Mouse (Mus musculus): ENCODE results near the gene Cdc42. TPM values are rescaled to one million over a fixed set of nuclear protein-coding genes. Genes with fewer than 3 reads are reported as not detected.
A peak's percentile ranks its signal among the peaks of the same experiment; 100 is the strongest.

Cdc42 gene
- polyA plus RNA-seq, 1 experiment from 2014 or later: 456 TPM

GRCm38 (mm10) chr4:137358291-137359002, 927 bp upstream of the Cdc42 start:
- 49% methylated on average over 14 of the region's 14 CpGs for WGBS
- Histone ChIP-seq H3K4me3 (ENCODE audit: low read depth, low read length) (no peak overlapping the region), H3K36me3 (ENCODE audit: control insufficient read depth, insufficient read depth, low read length) (no peaks in the 10 kb centered on the region), H3K27me3 (ENCODE audit: control insufficient read depth, insufficient read depth, low read length) (no peaks in the 10 kb centered on the region), H3K9me3 (ENCODE audit: control insufficient read depth, low read length) (no peaks in the 10 kb centered on the region), H3K9ac (ENCODE audit: low read length) (no peak overlapping the region), H3K4me1 (replicated peaks; ENCODE audit: control insufficient read depth, insufficient read depth) (peaks cover 3% of the 10 kb centered on the region; the same call in 1 of the 2 replicates), H3K27ac (replicated peaks) (no peak overlapping the region), H3K4me2 (replicated peaks; ENCODE audit: low read depth) (no peak overlapping the region)
- DNase-seq (ENCODE audit: low spot score): no peak
- no peak for ATAC-seq (ENCODE audit: low FRiP score, low TSS enrichment)
- TF ChIP-seq CTCF (IDR thresholded peaks at IDR 0.05; ENCODE audit: low read depth): no peak
- no peak for TF ChIP-seq EP300 (optimal IDR thresholded peaks at IDR 0.05)

DNA sequence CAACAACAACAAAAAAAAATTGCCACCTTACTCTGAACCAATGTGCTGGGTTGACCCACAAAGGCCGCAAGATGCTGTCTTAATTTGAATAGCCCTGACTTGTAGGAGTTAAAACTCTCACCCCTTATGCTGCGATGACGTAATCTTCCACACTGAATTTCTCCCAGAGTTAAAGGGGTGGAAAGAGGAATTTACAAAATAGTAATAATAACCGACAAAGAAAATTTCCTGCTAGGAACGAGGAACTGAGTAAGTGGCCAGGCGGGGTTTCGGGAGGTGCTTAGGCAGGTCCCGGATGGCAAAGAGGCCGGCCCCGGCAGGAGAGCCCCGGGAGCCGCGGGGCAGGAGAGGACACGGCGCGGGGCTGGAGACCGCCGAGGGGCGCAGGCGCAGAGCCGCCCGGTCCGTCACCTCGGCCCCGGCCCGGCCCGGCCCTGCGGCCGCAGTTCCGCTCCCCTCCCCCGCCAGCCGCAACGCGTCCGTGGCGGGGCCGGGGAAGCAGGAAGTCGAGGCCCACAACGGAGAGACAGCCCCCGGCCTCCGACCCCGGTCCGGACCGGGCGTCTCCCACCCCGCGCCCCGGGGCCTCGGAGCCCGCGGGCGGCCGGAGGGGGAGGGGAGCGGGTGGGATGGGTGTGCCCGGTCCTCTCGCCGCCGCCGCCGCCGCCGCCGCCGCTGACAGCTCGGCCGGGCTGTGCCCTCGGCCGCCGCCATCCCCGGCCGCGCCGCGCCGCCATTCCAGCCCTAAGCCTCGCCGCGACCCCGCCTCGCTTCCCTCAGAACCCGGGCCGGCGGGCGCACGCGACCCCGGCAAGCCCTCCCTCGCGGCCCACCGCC, 628 bp downstream of the Cdc42 start:
- ATAC-seq (ENCODE audit: low FRiP score, low TSS enrichment): peak; percentile 82
- peaks cover 3% of the 10 kb centered on the region; the same call in 1 of the 2 replicates for H3K4me1 ChIP-seq (replicated peaks; ENCODE audit: control insufficient read depth, insufficient read depth)
- DNase-seq (ENCODE audit: low spot score): peak; percentile 78
- TF ChIP-seq EP300 (optimal IDR thresholded peaks at IDR 0.05) (no peak), CTCF (IDR thresholded peaks at IDR 0.05; ENCODE audit: low read depth) (no peak)
- no peaks in the 10 kb centered on the region for H3K36me3 ChIP-seq (ENCODE audit: control insufficient read depth, insufficient read depth, low read length)
- H3K27me3 ChIP-seq (ENCODE audit: control insufficient read depth, insufficient read depth, low read length): no peaks in the 10 kb centered on the region
- peak overlapping the region; percentile 70 for H3K4me2 ChIP-seq (replicated peaks; ENCODE audit: low read depth)
- WGBS: under 1% methylated on average over 28 of the region's 90 CpGs
- peak overlapping the region; percentile 100 for H3K9ac ChIP-seq (ENCODE audit: low read length)
- peak overlapping the region; percentile 99 for H3K27ac ChIP-seq (replicated peaks)
- H3K4me3 ChIP-seq (ENCODE audit: low read depth, low read length): peak overlapping the region; percentile 98
- H3K9me3 ChIP-seq (ENCODE audit: control insufficient read depth, low read length): no peaks in the 10 kb centered on the region

DNA sequence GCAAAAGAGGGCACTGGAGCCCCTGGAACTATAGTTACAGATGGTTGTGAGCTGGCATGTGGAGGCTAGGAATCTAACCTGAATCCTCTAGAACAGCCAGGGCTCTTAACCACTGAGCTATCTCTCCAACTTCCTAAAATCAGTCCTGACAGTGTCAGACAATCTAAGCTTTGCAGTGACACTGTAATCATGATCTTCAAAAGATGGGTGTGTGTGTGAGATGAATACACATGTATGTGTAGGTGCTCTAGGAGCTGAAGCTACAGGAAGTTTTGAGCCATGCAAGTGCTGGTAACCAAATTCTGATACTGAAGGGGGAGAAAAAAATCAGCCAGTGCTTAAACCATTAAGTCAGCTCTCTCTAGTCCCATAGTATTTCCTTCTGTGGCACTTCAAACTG, 6.9 kb downstream of the Cdc42 start:
- Histone ChIP-seq H3K9ac (ENCODE audit: low read length) (no peak overlapping the region), H3K27me3 (ENCODE audit: control insufficient read depth, insufficient read depth, low read length) (no peaks in the 10 kb centered on the region), H3K36me3 (ENCODE audit: control insufficient read depth, insufficient read depth, low read length) (no peaks in the 10 kb centered on the region), H3K27ac (replicated peaks) (no peak overlapping the region), H3K4me2 (replicated peaks; ENCODE audit: low read depth) (no peak overlapping the region), H3K9me3 (ENCODE audit: control insufficient read depth, low read length) (no peaks in the 10 kb centered on the region), H3K4me1 (replicated peaks; ENCODE audit: control insufficient read depth, insufficient read depth) (peaks cover 5% of the 10 kb centered on the region; the same call in 1 of the 2 replicates), H3K4me3 (ENCODE audit: low read depth, low read length) (no peak overlapping the region)
- ATAC-seq (ENCODE audit: low FRiP score, low TSS enrichment) (no peak), DNase-seq (ENCODE audit: low spot score) (no peak)
- TF ChIP-seq CTCF (IDR thresholded peaks at IDR 0.05; ENCODE audit: low read depth) (no peak), EP300 (optimal IDR thresholded peaks at IDR 0.05) (no peak)

DNA sequence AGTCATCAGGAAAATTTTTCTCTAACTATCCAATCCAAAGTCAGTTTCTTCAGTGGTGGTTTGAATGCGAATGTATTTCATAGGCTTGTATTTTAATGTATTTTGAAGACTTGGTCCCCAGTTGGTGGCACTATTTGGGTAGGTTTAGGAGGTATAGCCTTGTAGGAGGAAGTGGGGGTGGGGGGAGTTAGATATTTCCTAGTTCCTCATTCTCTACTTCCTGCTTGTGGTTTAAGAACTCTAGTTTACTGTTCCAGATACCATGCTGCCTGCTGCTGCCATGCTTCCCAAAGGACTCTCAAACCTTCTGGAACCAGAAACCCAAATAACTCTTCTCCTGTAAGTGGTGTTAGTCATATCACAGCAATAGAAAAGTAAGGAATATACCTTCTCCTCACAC, 11.7 kb downstream of the Cdc42 start:
- Histone ChIP-seq H3K9ac (ENCODE audit: low read length) (no peak overlapping the region), H3K4me3 (ENCODE audit: low read depth, low read length) (no peak overlapping the region), H3K4me2 (replicated peaks; ENCODE audit: low read depth) (no peak overlapping the region), H3K9me3 (ENCODE audit: control insufficient read depth, low read length) (no peaks in the 10 kb centered on the region), H3K4me1 (replicated peaks; ENCODE audit: control insufficient read depth, insufficient read depth) (no peaks in the 10 kb centered on the region), H3K27ac (replicated peaks) (no peak overlapping the region), H3K27me3 (ENCODE audit: control insufficient read depth, insufficient read depth, low read length) (no peaks in the 10 kb centered on the region), H3K36me3 (ENCODE audit: control insufficient read depth, insufficient read depth, low read length) (no peaks in the 10 kb centered on the region)
- WGBS: 88% methylated on average over 1 of the region's 1 CpGs
- ATAC-seq (ENCODE audit: low FRiP score, low TSS enrichment): no peak
- TF ChIP-seq CTCF (IDR thresholded peaks at IDR 0.05; ENCODE audit: low read depth): no peak
- no peak for TF ChIP-seq EP300 (optimal IDR thresholded peaks at IDR 0.05)
- no peak for DNase-seq (ENCODE audit: low spot score)

- Histone ChIP-seq H3K36me3 (ENCODE audit: control insufficient read depth, insufficient read depth, low read length) (no peaks in the 10 kb centered on the region), H3K9ac (ENCODE audit: low read length) (no peak overlapping the region), H3K4me3 (ENCODE audit: low read depth, low read length) (no peak overlapping the region), H3K27me3 (ENCODE audit: control insufficient read depth, insufficient read depth, low read length) (no peaks in the 10 kb centered on the region), H3K27ac (replicated peaks) (no peak overlapping the region), H3K4me1 (replicated peaks; ENCODE audit: control insufficient read depth, insufficient read depth) (no peaks in the 10 kb centered on the region), H3K9me3 (ENCODE audit: control insufficient read depth, low read length) (no peaks in the 10 kb centered on the region), H3K4me2 (replicated peaks; ENCODE audit: low read depth) (no peak overlapping the region)
- WGBS: 66% methylated on average over 2 of the region's 2 CpGs
- DNase-seq (ENCODE audit: low spot score): no peak
- no peak for TF ChIP-seq CTCF (IDR thresholded peaks at IDR 0.05; ENCODE audit: low read depth)
- no peak for TF ChIP-seq EP300 (optimal IDR thresholded peaks at IDR 0.05)
- ATAC-seq (ENCODE audit: low FRiP score, low TSS enrichment): no peak
Measured at GRCm38 (mm10) chr4:137345112-137345511, 12.4 kb downstream of the Cdc42 start.

DNA sequence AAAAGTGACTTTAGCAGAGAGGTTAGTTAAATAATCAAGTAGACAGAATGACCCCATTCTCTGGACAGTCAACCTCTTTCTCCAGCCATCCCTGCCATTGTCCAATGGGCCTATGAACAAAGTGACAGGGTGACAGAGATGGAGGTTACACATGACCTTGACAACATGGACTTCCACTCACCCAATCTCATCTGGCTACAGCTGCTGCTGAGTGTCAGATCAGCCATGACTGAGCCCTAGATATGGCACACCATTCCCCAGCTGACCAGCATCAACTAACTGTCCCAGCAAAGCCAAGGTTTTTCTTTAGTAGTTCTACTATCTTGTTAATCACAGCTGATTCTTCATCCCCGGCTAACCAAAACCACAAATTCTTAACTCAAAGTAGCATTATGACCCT, 14.7 kb downstream of the Cdc42 start:
- DNase-seq (ENCODE audit: low spot score) (no peak), ATAC-seq (ENCODE audit: low FRiP score, low TSS enrichment) (no peak)

More for the DNA sequence above, 14.7 kb downstream of the Cdc42 start:
- Histone ChIP-seq H3K27me3 (ENCODE audit: control insufficient read depth, insufficient read depth, low read length) (no peaks in the 10 kb centered on the region), H3K27ac (replicated peaks) (no peak overlapping the region), H3K36me3 (ENCODE audit: control insufficient read depth, insufficient read depth, low read length) (no peaks in the 10 kb centered on the region), H3K4me2 (replicated peaks; ENCODE audit: low read depth) (no peak overlapping the region), H3K4me1 (replicated peaks; ENCODE audit: control insufficient read depth, insufficient read depth) (no peaks in the 10 kb centered on the region), H3K4me3 (ENCODE audit: low read depth, low read length) (no peak overlapping the region), H3K9me3 (ENCODE audit: control insufficient read depth, low read length) (no peaks in the 10 kb centered on the region), H3K9ac (ENCODE audit: low read length) (no peak overlapping the region)
- TF ChIP-seq EP300 (optimal IDR thresholded peaks at IDR 0.05): no peak
- TF ChIP-seq CTCF (IDR thresholded peaks at IDR 0.05; ENCODE audit: low read depth): no peak
- 76% methylated on average over 1 of the region's 1 CpGs for WGBS
